Mouse (Mus musculus) lung, embryonic 16.5 days (tissue): ENCODE measurements around the gene Ppp2r1b. TPM values are rescaled to one million over a fixed set of nuclear protein-coding genes. Genes with fewer than 3 reads are reported as not detected.
A peak's percentile ranks its signal among the peaks of the same experiment; 100 is the strongest.

ENCODE experiments used
- ATAC-seq: fragments of 200-750 bp; cut with Nextera tagmentation; 2 replicates; pipeline ENCODE4 v1.8.0; 2017; ENCODE audit warnings: low read depth, mild to moderate bottlenecking, moderate library complexity
- H3K27ac ChIP-seq: fragments of 300-500 bp; sonication (generic); 2 replicates; pipeline ENCODE4 v1.5.1; 2014; ENCODE audit warnings: mild to moderate bottlenecking, control low read depth, low read length
- H3K27me3 ChIP-seq: fragments of 300-500 bp; sonication (generic); 2 replicates; pipeline ENCODE4 v1.6.1; 2014; ENCODE audit warnings: low read depth, low read length, mixed read lengths; ENCODE audit not compliant: control insufficient read depth, insufficient read depth
- H3K36me3 ChIP-seq: fragments of 300-500 bp; sonication (generic); 2 replicates; pipeline ENCODE4 v1.6.1; 2014; ENCODE audit warnings: low read length; ENCODE audit not compliant: control insufficient read depth, insufficient read depth
- H3K4me1 ChIP-seq: fragments of 300-500 bp; sonication (generic); replicated peaks from 2 replicates; pipeline ENCODE4 v1.6.1; 2014; ENCODE audit warnings: low read length, mixed read lengths; ENCODE audit not compliant: control insufficient read depth, insufficient read depth
- H3K4me2 ChIP-seq: fragments of 300-500 bp; sonication (generic); 2 replicates; pipeline ENCODE4 v1.6.1; 2014; ENCODE audit warnings: low read depth, low read length, control low read depth
- H3K4me3 ChIP-seq: fragments of 300-500 bp; sonication (generic); 2 replicates; pipeline ENCODE4 v1.5.1; 2014; ENCODE audit warnings: mild to moderate bottlenecking, low read length, control low read depth
- H3K9ac ChIP-seq: fragments of 300-500 bp; sonication (generic); 2 replicates; pipeline ENCODE4 v1.6.1; 2014; ENCODE audit warnings: low read length, control low read depth
- H3K9me3 ChIP-seq: fragments of 300-500 bp; sonication (generic); 2 replicates; pipeline ENCODE4 v1.6.1; 2016; ENCODE audit warnings: low read length; ENCODE audit not compliant: control insufficient read depth
- WGBS: fragments of 180-500 bp; shearing (Covaris S2); extraction: QIAGEN DNeasy Blood & Tissue Kit; methylation state at CpG from one replicate; pipeline ENCODE4 v1.1.7; 2014; 5-methylcytosine and 5-hydroxymethylcytosine counted together
- polyA plus RNA-seq: library from polyadenylated mRNA; unstranded; fragments of >200 nt; fragmentation: Nextera tagmentation; extraction: Ambion mirVana; gene quantifications from 2 replicates; pipeline ENCODE4 v1.2.1, GENCODE M21; 2015

Gene Ppp2r1b
- polyA plus RNA-seq, 1 experiment from 2014 or later = 60.3 TPM

- Histone ChIP-seq H3K36me3 (peaks cover 40% of the 10 kb centered on the region), H3K4me3 (no peak overlapping the region), H3K9me3 (no peaks in the 10 kb centered on the region), H3K27ac (no peak overlapping the region), H3K27me3 (no peaks in the 10 kb centered on the region), H3K4me2 (no peak overlapping the region), H3K9ac (no peak overlapping the region), H3K4me1 (no peaks in the 10 kb centered on the region)
- ATAC-seq = no peak
- WGBS = 91% methylated on average over 9 of the region's 9 CpGs
Measured at GRCm38 (mm10) chr9:50873210-50873609, 28.1 kb downstream of the Ppp2r1b start.

- no peak overlapping the region for H3K27ac ChIP-seq
- H3K4me1 ChIP-seq = no peaks in the 10 kb centered on the region
- H3K4me3 ChIP-seq = no peak overlapping the region
- no peak for ATAC-seq
- peaks cover 39% of the 10 kb centered on the region for H3K36me3 ChIP-seq
- H3K9ac ChIP-seq = no peak overlapping the region
- WGBS = 89% methylated on average over 6 of the region's 6 CpGs
- no peaks in the 10 kb centered on the region for H3K27me3 ChIP-seq
- no peak overlapping the region for H3K4me2 ChIP-seq
- no peaks in the 10 kb centered on the region for H3K9me3 ChIP-seq
Measured at GRCm38 (mm10) chr9:50874031-50874430, 28.9 kb downstream of the Ppp2r1b start.

- H3K27me3 ChIP-seq = no peaks in the 10 kb centered on the region
- H3K4me2 ChIP-seq = no peak overlapping the region
- 88% methylated on average over 4 of the region's 4 CpGs for WGBS
- peaks cover 37% of the 10 kb centered on the region for H3K36me3 ChIP-seq
- ATAC-seq = no peak
- no peak overlapping the region for H3K4me3 ChIP-seq
- H3K9ac ChIP-seq = no peak overlapping the region
- H3K4me1 ChIP-seq = no peaks in the 10 kb centered on the region
- H3K9me3 ChIP-seq = no peaks in the 10 kb centered on the region
- no peak overlapping the region for H3K27ac ChIP-seq
Measured at GRCm38 (mm10) chr9:50875470-50875869, 30.4 kb downstream of the Ppp2r1b start.

GRCm38 (mm10) chr9:50876287-50876686, 31.2 kb downstream of the Ppp2r1b start:
- no peak overlapping the region for H3K4me2 ChIP-seq
- peaks cover 31% of the 10 kb centered on the region for H3K36me3 ChIP-seq
- H3K27me3 ChIP-seq = no peaks in the 10 kb centered on the region
- no peaks in the 10 kb centered on the region for H3K4me1 ChIP-seq
- H3K9ac ChIP-seq = no peak overlapping the region
- H3K9me3 ChIP-seq = no peaks in the 10 kb centered on the region
- H3K27ac ChIP-seq = no peak overlapping the region
- 87% methylated on average over 3 of the region's 3 CpGs for WGBS
- no peak overlapping the region for H3K4me3 ChIP-seq
- ATAC-seq = no peak

GRCm38 (mm10) chr9:50877431-50877830, 32.3 kb downstream of the Ppp2r1b start:
- H3K4me2 ChIP-seq = no peak overlapping the region
- H3K27ac ChIP-seq = no peak overlapping the region
- peaks cover 36% of the 10 kb centered on the region for H3K36me3 ChIP-seq
- H3K9me3 ChIP-seq = no peaks in the 10 kb centered on the region
- H3K4me1 ChIP-seq = no peaks in the 10 kb centered on the region
- no peak for ATAC-seq
- no peak overlapping the region for H3K4me3 ChIP-seq
- WGBS = 56% methylated on average over 3 of the region's 3 CpGs
- H3K27me3 ChIP-seq = no peaks in the 10 kb centered on the region
- H3K9ac ChIP-seq = no peak overlapping the region

GRCm38 (mm10) chr9:50882183-50882582, 37.1 kb downstream of the Ppp2r1b start:
- no peak overlapping the region for H3K4me2 ChIP-seq
- no peak overlapping the region for H3K4me3 ChIP-seq
- H3K27ac ChIP-seq = no peak overlapping the region
- H3K9me3 ChIP-seq = no peaks in the 10 kb centered on the region
- 60% methylated on average over 2 of the region's 2 CpGs for WGBS
- no peak overlapping the region for H3K9ac ChIP-seq
- H3K36me3 ChIP-seq = peaks cover 20% of the 10 kb centered on the region
- peaks cover 26% of the 10 kb centered on the region for H3K4me1 ChIP-seq
- ATAC-seq = no peak
- no peaks in the 10 kb centered on the region for H3K27me3 ChIP-seq

- no peak for ATAC-seq
- 75% methylated on average over 8 of the region's 8 CpGs for WGBS
- Histone ChIP-seq H3K4me3 (no peak overlapping the region), H3K36me3 (peaks cover 10% of the 10 kb centered on the region), H3K27me3 (no peaks in the 10 kb centered on the region), H3K9me3 (no peaks in the 10 kb centered on the region), H3K9ac (no peak overlapping the region), H3K4me2 (no peak overlapping the region), H3K4me1 (peaks cover 36% of the 10 kb centered on the region), H3K27ac (peak overlapping the region; percentile 85)
Measured at GRCm38 (mm10) chr9:50884093-50884492, 39.0 kb downstream of the Ppp2r1b start.

GRCm38 (mm10) chr9:50884741-50885599, 39.9 kb downstream of the Ppp2r1b start:
- Histone ChIP-seq H3K4me2 (peak overlapping the region; percentile 19), H3K27me3 (no peaks in the 10 kb centered on the region), H3K9me3 (no peaks in the 10 kb centered on the region), H3K27ac (peak overlapping the region; percentile 85), H3K4me3 (no peak overlapping the region), H3K9ac (peak overlapping the region; percentile 33), H3K4me1 (peaks cover 36% of the 10 kb centered on the region), H3K36me3 (peaks cover 5% of the 10 kb centered on the region)
- 36% methylated on average over 10 of the region's 10 CpGs for WGBS
- peak; percentile 67 for ATAC-seq

- 62% methylated on average over 1 of the region's 1 CpGs for WGBS
- ATAC-seq = no peak; the same call in 1 of the 2 replicates
- Histone ChIP-seq H3K27me3 (no peaks in the 10 kb centered on the region), H3K27ac (peak overlapping the region; percentile 60), H3K4me2 (peak overlapping the region; percentile 19), H3K4me3 (no peak overlapping the region), H3K9me3 (no peaks in the 10 kb centered on the region), H3K36me3 (peaks cover 5% of the 10 kb centered on the region; the same call in 1 of the 2 replicates), H3K9ac (no peak overlapping the region; the same call in 1 of the 2 replicates), H3K4me1 (peaks cover 36% of the 10 kb centered on the region)
Measured at GRCm38 (mm10) chr9:50885600-50885987, 40.5 kb downstream of the Ppp2r1b start.
